Mouse (Mus musculus) brain, embryonic 14.5 days (tissue): ENCODE measurements around the gene Oaz1. TPM values are rescaled to one million over a fixed set of nuclear protein-coding genes. Genes with fewer than 3 reads are reported as not detected.

Experiments
- DNase-seq: peaks from one replicate; pipeline ENCODE4 v3.0.0-alpha.2; 2011; ENCODE audit warnings: low read depth
- CTCF ChIP-seq: fragments of 200-500 bp; IDR thresholded peaks from 2 replicates; pipeline ENCODE4 v1.5.1; 2012; ENCODE audit warnings: inconsistent platforms, mild to moderate bottlenecking, moderate library complexity, borderline replicate concordance; ENCODE audit not compliant: insufficient read depth, insufficient read length; ENCODE audit errors: extremely low read depth
- POLR2A ChIP-seq: fragments of 200-500 bp; IDR thresholded peaks from 2 replicates; pipeline ENCODE4 v1.6.1; 2012; ENCODE audit warnings: mild to moderate bottlenecking, inconsistent platforms, borderline replicate concordance; ENCODE audit not compliant: poor library complexity, insufficient read depth, insufficient read length, severe bottlenecking; ENCODE audit errors: extremely low read depth
- polyA plus RNA-seq: library from polyadenylated mRNA; depleted of rRNA; stranded (reverse); fragments of >200 nt; gene quantifications from 2 replicates; pipeline ENCODE4 v1.2.3, GENCODE M21; 2012; rRNA removed

Oaz1 gene
- polyA plus RNA-seq, 1 experiment: 685 TPM

DNA sequence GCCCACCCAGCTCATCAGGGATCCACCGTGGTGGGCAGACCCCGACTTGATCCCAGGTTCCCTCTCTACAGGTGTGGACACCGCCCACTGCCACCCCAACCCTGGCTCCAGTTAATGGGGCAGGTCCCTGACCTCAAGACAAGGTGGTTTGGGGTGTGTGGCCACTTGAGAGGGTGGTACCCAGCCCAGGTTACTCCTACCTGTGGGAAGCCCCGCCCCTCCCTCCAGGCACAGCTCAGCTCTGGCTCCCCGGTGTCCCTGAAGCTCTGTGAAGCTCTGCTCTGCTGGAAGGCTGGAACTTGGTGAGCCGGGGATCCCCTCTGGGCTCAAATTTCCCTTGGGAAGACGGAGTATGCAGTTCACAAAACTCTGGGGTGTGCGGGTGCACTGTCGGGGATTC, 45.1 kb downstream of the Oaz1 start, which contains the start of gene Tmprss9:
Tmprss9 (plus strand) TSS at position 268 of the 400 bp plus-strand sequence.
- DNase-seq: no peak
- TF ChIP-seq POLR2A (no peak), CTCF (no peak)

- DNase-seq: no peak
- no peak for TF ChIP-seq POLR2A
- TF ChIP-seq CTCF: no peak
These were observed 47.6 kb downstream of the Oaz1 start for GRCm38 (mm10) chr10:80874035-80874434.

GRCm38 (mm10) chr10:80876028-80876427, 49.6 kb downstream of the Oaz1 start:
- TF ChIP-seq POLR2A (no peak), CTCF (peak; percentile 72; the same call in 1 of the 2 replicates)
- DNase-seq: peak; percentile 70

DNA sequence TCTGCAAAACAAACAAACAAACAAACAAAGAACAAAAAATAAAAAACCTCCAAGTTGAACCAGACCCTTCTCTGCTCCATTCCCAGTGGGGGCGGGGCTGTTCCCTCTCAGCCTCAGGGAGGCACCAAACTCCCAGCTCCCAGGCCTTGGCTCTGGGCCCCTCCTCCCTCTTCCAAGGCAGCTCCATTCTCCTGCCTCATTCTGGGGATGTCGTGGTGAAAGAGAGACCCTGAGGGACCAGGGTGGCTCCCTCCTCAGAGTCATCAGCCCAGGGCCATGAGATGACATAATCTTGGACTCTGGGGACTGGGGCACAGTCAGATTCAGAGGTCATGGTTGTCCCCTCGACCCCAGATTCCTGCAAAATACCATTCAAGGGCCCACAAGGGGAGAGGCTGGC, 50.1 kb downstream of the Oaz1 start:
- TF ChIP-seq POLR2A: no peak
- DNase-seq: no peak

Other genes starting within 250 kb of the Oaz1 start
- gene Klf16, start 249.3 kb upstream of the Oaz1 start, polyA plus RNA-seq: 12.2 and 15.9 TPM in 2 replicates
- 170 and 188 TPM in 2 replicates for gene Abhd17a, start 236.3 kb upstream of the Oaz1 start, polyA plus RNA-seq
- gene Scamp4, start 223.8 kb upstream of the Oaz1 start, polyA plus RNA-seq: 62.0 and 62.5 TPM in 2 replicates
- gene Adat3, start 223.8 kb upstream of the Oaz1 start, polyA plus RNA-seq: 12.7 and 17.3 TPM in 2 replicates
- 4.2 and 4.5 TPM in 2 replicates for gene Gm49322, start 220.6 kb upstream of the Oaz1 start, polyA plus RNA-seq
- gene Csnk1g2, start 203.8 kb upstream of the Oaz1 start, polyA plus RNA-seq: 213 and 237 TPM in 2 replicates
- 91.9 and 113 TPM in 2 replicates for gene Btbd2, start 169.6 kb upstream of the Oaz1 start, polyA plus RNA-seq
- gene Mknk2, start 148.5 kb upstream of the Oaz1 start, polyA plus RNA-seq: 96.9 and 115 TPM in 2 replicates
- 36.9 and 47.3 TPM in 2 replicates for gene Mob3a, start 124.7 kb upstream of the Oaz1 start, polyA plus RNA-seq
- 47.6 and 70.2 TPM in 2 replicates for gene Izumo4, start 124.5 kb upstream of the Oaz1 start, polyA plus RNA-seq
- 155 and 176 TPM in 2 replicates for gene Ap3d1, start 84.4 kb upstream of the Oaz1 start, polyA plus RNA-seq
- 36.1 and 77.6 TPM in 2 replicates for gene Dot1l, start 71.5 kb upstream of the Oaz1 start, polyA plus RNA-seq
- gene Sf3a2, start 28.5 kb upstream of the Oaz1 start, polyA plus RNA-seq: 76.3 and 77.0 TPM in 2 replicates
- 88.7 and 125 TPM in 2 replicates for gene Plekhj1, start 28.0 kb upstream of the Oaz1 start, polyA plus RNA-seq
- gene Amh, start 21.4 kb upstream of the Oaz1 start, polyA plus RNA-seq: 1.7 and 2.1 TPM in 2 replicates
- 0.21 and 0.45 TPM in 2 replicates for gene Jsrp1, start 13.2 kb upstream of the Oaz1 start, polyA plus RNA-seq
- 5.2 and 7.7 TPM in 2 replicates for gene Lingo3, start 17.4 kb downstream of the Oaz1 start, polyA plus RNA-seq
- gene Lsm7, start 28.6 kb downstream of the Oaz1 start, polyA plus RNA-seq: 278 and 393 TPM in 2 replicates
- 110 and 134 TPM in 2 replicates for gene Sppl2b, start 28.6 kb downstream of the Oaz1 start, polyA plus RNA-seq
- gene Tmprss9, start 45.2 kb downstream of the Oaz1 start, polyA plus RNA-seq: 0.22 and 0.26 TPM in 2 replicates
- gene Timm13, start 74.3 kb downstream of the Oaz1 start, polyA plus RNA-seq: 174 and 253 TPM in 2 replicates
- 58.8 and 72.3 TPM in 2 replicates for gene Lmnb2, start 91.6 kb downstream of the Oaz1 start, polyA plus RNA-seq
- gene Gadd45b, start 103.4 kb downstream of the Oaz1 start, polyA plus RNA-seq: 8.4 and 8.5 TPM in 2 replicates
- 13.3 and 13.6 TPM in 2 replicates for gene Gng7, start 188.3 kb downstream of the Oaz1 start, polyA plus RNA-seq
- gene Diras1, start 199.0 kb downstream of the Oaz1 start, polyA plus RNA-seq: 41.5 and 66.5 TPM in 2 replicates
- 70.0 and 77.9 TPM in 2 replicates for gene Slc39a3, start 210.8 kb downstream of the Oaz1 start, polyA plus RNA-seq
- gene Sgta, start 233.5 kb downstream of the Oaz1 start, polyA plus RNA-seq: 326 and 369 TPM in 2 replicates
- gene Thop1, start 243.4 kb downstream of the Oaz1 start, polyA plus RNA-seq: 69.5 and 86.1 TPM in 2 replicates